Mouse (Mus musculus): ENCODE results near the gene Tnfrsf9.

DNA sequence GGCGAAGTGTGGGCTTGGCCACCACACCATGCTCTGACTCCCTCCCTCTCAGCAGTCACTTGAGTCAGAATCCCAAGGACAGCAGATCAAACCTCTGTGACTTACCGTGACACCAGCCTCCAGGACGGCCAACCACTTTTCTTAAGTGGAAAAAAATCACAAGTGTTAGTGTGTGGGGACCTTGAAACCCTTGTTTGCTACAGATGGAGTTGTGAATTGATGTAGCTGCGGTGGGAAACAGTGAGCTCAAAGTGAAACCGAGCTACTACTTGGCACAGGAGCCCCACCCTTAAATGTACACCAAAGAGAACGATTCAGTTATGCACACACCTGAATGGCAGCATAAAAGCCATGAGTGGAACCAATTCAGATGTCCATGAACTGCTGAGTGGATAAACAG lies 10.6 kb downstream of the Tnfrsf9 start:
- TF ChIP-seq GATA1 (IDR thresholded peaks at IDR 0.05; ENCODE audit: borderline replicate concordance, low read length) (no peak), FLI1 (IDR thresholded peaks at IDR 0.05; ENCODE audit: low read length) (no peak)
